Mouse (Mus musculus) MEL (cell line): ENCODE data around the gene Igsf9b.

Source experiments
- BHLHE40 ChIP-seq: IDR thresholded peaks from 2 replicates; pipeline ENCODE4 v1.6.1; 2012; ENCODE audit warnings: low read depth, mild to moderate bottlenecking, inconsistent platforms, low read length, improper control_type of control experiment, borderline replicate concordance
- CHD2 ChIP-seq: IDR thresholded peaks from 2 replicates; pipeline ENCODE4 v1.6.1; 2011; ENCODE audit warnings: low read length, improper control_type of control experiment
- CTCF ChIP-seq, 3 experiments: IDR thresholded peaks in 2 of 3; conservative IDR thresholded peaks in 1 of 3; 2 replicates each; pipeline ENCODE4 v1.5.1; 2011 to 2012; ENCODE audit warnings: low read length in 3 of 3, low read depth in 2 of 3, mild to moderate bottlenecking in 2 of 3, improper control_type of control experiment in 1 of 3, inconsistent platforms in 1 of 3, mixed read lengths in 1 of 3, moderate library complexity in 1 of 3; ENCODE audit not compliant: control insufficient read depth in 1 of 3, insufficient read depth in 1 of 3, poor library complexity in 1 of 3, severe bottlenecking in 1 of 3
- ELF1 ChIP-seq: IDR thresholded peaks from 2 replicates; pipeline ENCODE4 v1.6.1; 2014; ENCODE audit warnings: low read depth, mild to moderate bottlenecking, inconsistent platforms, low read length, improper control_type of control experiment, moderate library complexity
- EP300 ChIP-seq, 2 experiments: IDR thresholded peaks; 2 replicates each; pipeline ENCODE4 v1.6.1; 2011; ENCODE audit warnings: improper control_type of control experiment in 2 of 2, low read length in 2 of 2, low read depth in 1 of 2, mild to moderate bottlenecking in 1 of 2
- MYB ChIP-seq: IDR thresholded peaks from 2 replicates; pipeline ENCODE4 v1.6.1; 2011; ENCODE audit warnings: mild to moderate bottlenecking, low read depth, low read length, improper control_type of control experiment
- NELFE ChIP-seq: IDR thresholded peaks from 2 replicates; pipeline ENCODE4 v1.6.1; 2011; ENCODE audit warnings: low read depth, low read length, improper control_type of control experiment
- POLR2A ChIP-seq, 2 experiments: IDR thresholded peaks; 2 replicates each; pipeline ENCODE4 v1.6.1; 2011 to 2012; ENCODE audit warnings: low read length in 2 of 2, mild to moderate bottlenecking in 2 of 2, control low read depth in 1 of 2, improper control_type of control experiment in 1 of 2, low read depth in 1 of 2, moderate library complexity in 1 of 2; ENCODE audit not compliant: control insufficient read depth in 1 of 2, insufficient read depth in 1 of 2, poor library complexity in 1 of 2
- RAD21 ChIP-seq: IDR thresholded peaks from 2 replicates; pipeline ENCODE4 v1.6.1; 2011; ENCODE audit warnings: mild to moderate bottlenecking, low read depth, low read length, improper control_type of control experiment
- SIN3A ChIP-seq: IDR thresholded peaks from 2 replicates; pipeline ENCODE4 v1.6.1; 2012; ENCODE audit warnings: low read length, improper control_type of control experiment, inconsistent platforms
- TCF12 ChIP-seq: IDR thresholded peaks from 2 replicates; pipeline ENCODE4 v1.6.1; 2014; ENCODE audit warnings: low read depth, mild to moderate bottlenecking, inconsistent platforms, low read length, improper control_type of control experiment, moderate library complexity
- USF1 ChIP-seq: IDR thresholded peaks from 2 replicates; pipeline ENCODE4 v1.6.1; 2014; ENCODE audit warnings: low read depth, mild to moderate bottlenecking, inconsistent platforms, low read length, improper control_type of control experiment, moderate library complexity

DNA sequence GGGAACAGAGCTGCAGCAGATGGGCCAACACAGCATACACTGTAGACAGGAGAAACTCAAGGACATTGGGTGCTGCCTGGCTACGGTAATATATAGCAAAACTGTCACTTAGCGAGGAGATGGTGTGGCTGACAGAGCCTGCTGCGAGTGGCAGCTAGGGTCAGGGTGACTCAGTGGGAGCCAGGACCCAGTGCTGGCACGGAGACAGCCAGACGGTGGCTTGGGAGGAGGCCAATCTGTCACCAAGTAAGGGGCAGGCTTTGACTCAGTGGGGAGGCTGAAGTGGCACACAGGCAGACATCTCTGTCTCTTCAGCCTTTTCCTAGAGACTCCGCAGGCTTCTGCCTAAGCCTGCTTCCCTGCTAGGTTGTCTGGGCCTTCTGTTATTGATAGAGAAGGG is 42.5 kb upstream of the Igsf9b start:
- no peak for TF ChIP-seq NELFE
- no peak for TF ChIP-seq POLR2A (IDR thresholded peaks at IDR 0.05; ENCODE audit: control insufficient read depth in 1 of 2, insufficient read depth in 1 of 2, low read depth in 1 of 2, low read length in 2 of 2, poor library complexity in 1 of 2)
- no peak for TF ChIP-seq CTCF (IDR thresholded peaks at IDR 0.05 in 2 of 3, conservative IDR thresholded peaks at IDR 0.05 in 1 of 3; ENCODE audit: control insufficient read depth in 1 of 3, insufficient read depth in 1 of 3, low read depth in 2 of 3, low read length in 3 of 3, poor library complexity in 1 of 3, severe bottlenecking in 1 of 3)
- TF ChIP-seq TCF12: no peak
- no peak for TF ChIP-seq RAD21
- no peak for TF ChIP-seq BHLHE40
- TF ChIP-seq EP300 (IDR thresholded peaks at IDR 0.05; ENCODE audit: low read depth in 1 of 2, low read length in 2 of 2): no peak
- TF ChIP-seq MYB: no peak
- no peak for TF ChIP-seq CHD2
- no peak for TF ChIP-seq ELF1
- no peak for TF ChIP-seq SIN3A
- TF ChIP-seq USF1: no peak
